Comparison of ENCODE assay signal across 15 mouse cellular contexts in the genomic region with DNA sequence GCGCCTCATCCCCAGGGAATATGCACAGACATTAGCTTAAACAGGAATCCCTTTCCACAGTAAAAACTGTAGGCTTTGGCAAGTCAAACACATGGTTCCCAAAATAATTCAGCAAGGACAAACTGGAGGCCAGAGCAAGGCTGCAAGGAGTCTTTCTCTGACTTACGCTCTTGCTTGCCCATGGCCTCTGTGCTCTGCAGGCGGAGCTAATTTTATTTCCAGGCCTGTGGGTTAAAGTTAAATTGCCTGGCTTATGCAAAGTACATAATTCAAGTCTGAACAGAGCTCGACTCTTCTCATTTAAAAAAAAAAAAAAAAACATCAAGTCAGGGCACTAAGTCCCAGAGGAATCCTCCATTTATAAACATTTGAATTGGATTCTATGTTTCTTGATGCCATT. TPM values are rescaled to one million over a fixed set of nuclear protein-coding genes. Genes with fewer than 3 reads are reported as not detected.
DNase-seq lines count a peak whose midpoint lies in the region; ATAC-seq and TF ChIP-seq lines count a peak whose summit lies in the region.
"Had no signal": no experiment of that assay in that cellular context is flagged by ENCODE, and none has a peak within 500 bp of the region (broad histone marks: within the 10 kb centered on the region; RNA-seq: fewer than 3 reads in every experiment).

No protein-coding gene starts in this region.

- no peak for DNase-seq in heart, adult 9 months (ENCODE audit: low spot score in 2 of 2)
- DNase-seq in kidney, adult 9 months, result peak; percentile 43
- peak; percentile 82 for DNase-seq in A20 (ENCODE audit: low read depth, low spot score)
- peak; percentile 51 for DNase-seq in CH12.LX (ENCODE audit: extremely low read depth)
- no peak for DNase-seq in Muller cell, postnatal 12 days (ENCODE audit: inconsistent ontology term)
- DNase-seq: adrenal gland, postnatal 25 days; cerebellum, postnatal 14 days; kidney, adult 11 months; retina, postnatal 1 day; thymus, postnatal 25 days had no signal

- dilution Hi-C loops in CH12.LX (cut with MboI; ENCODE audit: extremely low pct_ligation_motif_present, extremely low pct_unique_long_range_greater_than_20kb, low sequenced_read_pairs), result no loop called here

- no peaks in the 10 kb centered on the region for H3K9me3 ChIP-seq in heart, embryonic 14.5 days (ENCODE audit: control insufficient read depth, low read length)
- no peaks in the 10 kb centered on the region for H3K9me3 ChIP-seq in kidney, embryonic 14.5 days (ENCODE audit: control insufficient read depth, low read length)
- no peaks in the 10 kb centered on the region for H3K9me3 ChIP-seq in CH12.LX (replicated peaks; ENCODE audit: low read length)
- H3K9me3 ChIP-seq: lung, embryonic 15.5 days; megakaryocyte, embryonic 14.5 days had no signal

- peak; percentile 31 for TF ChIP-seq POLR2A in CH12.LX (IDR thresholded peaks at IDR 0.05; ENCODE audit: low read depth, low read length)

- H3K79me2 ChIP-seq in CH12.LX (replicated peaks; ENCODE audit: control insufficient read depth, extremely low read depth, insufficient read depth, poor library complexity, severe bottlenecking), result peaks cover 50% of the 10 kb centered on the region

- TF ChIP-seq CTCF in CH12.LX (conservative IDR thresholded peaks at IDR 0.05 in 1 of 2, IDR thresholded peaks at IDR 0.05 in 1 of 2; ENCODE audit: low read depth in 2 of 2, low read length in 2 of 2), result no peak

- peaks cover 35 to 68% of the 10 kb centered on the region in 2 experiments for H3K4me1 ChIP-seq in heart, embryonic 14.5 days (ENCODE audit: control insufficient read depth in 2 of 2, insufficient read depth in 2 of 2, low read length in 2 of 2)
- H3K4me1 ChIP-seq in kidney, embryonic 14.5 days (ENCODE audit: control insufficient read depth, insufficient read depth, low read length), result no peaks in the 10 kb centered on the region
- peaks cover 17 to 70% of the 10 kb centered on the region in 2 experiments for H3K4me1 ChIP-seq in CH12.LX (ENCODE audit: control insufficient read depth in 1 of 2, insufficient read depth in 2 of 2)

- H3K36me3 ChIP-seq in heart, embryonic 14.5 days (ENCODE audit: control insufficient read depth, insufficient read depth, low read length), result no peaks in the 10 kb centered on the region
- no peaks in the 10 kb centered on the region for H3K36me3 ChIP-seq in kidney, embryonic 14.5 days (ENCODE audit: control insufficient read depth, insufficient read depth, low read length)
- peaks cover 7 to 51% of the 10 kb centered on the region in 2 experiments for H3K36me3 ChIP-seq in CH12.LX (replicated peaks in 1 of 2; ENCODE audit: control insufficient read depth in 1 of 2, insufficient read depth in 1 of 2, low read length in 1 of 2)
- H3K36me3 ChIP-seq: lung, embryonic 15.5 days had no signal

- in situ Hi-C loops in CH12.LX (cut with MboI; ENCODE audit: low pct_ligation_motif_present, low pct_unique_long_range_greater_than_20kb, low sequenced_read_pairs), result no loop called here

- WGBS in heart, embryonic 14.5 days, result 55% methylated on average over 4 of the region's 4 CpGs
- WGBS in kidney, embryonic 14.5 days, result 45% methylated on average over 4 of the region's 4 CpGs

- TF ChIP-seq EP300 in CH12.LX (IDR thresholded peaks at IDR 0.05; ENCODE audit: low read length), result no peak

- peak overlapping the region; percentile 23; the same call in 1 of the 2 replicates for H3K9ac ChIP-seq in heart, embryonic 14.5 days (ENCODE audit: low read length)
- no peak overlapping the region for H3K9ac ChIP-seq in kidney, embryonic 14.5 days (ENCODE audit: low read depth, low read length)
- peak overlapping the region; percentile 99 for H3K9ac ChIP-seq in CH12.LX (ENCODE audit: insufficient read depth, low read depth)
- H3K9ac ChIP-seq: lung, embryonic 15.5 days had no signal

- ATAC-seq in heart, embryonic 14.5 days (ENCODE audit: insufficient number of reproducible peaks, insufficient read depth, low FRiP score, low read depth), result no peak
- no peak for ATAC-seq in kidney, embryonic 14.5 days (ENCODE audit: low FRiP score, low TSS enrichment)

- TF ChIP-seq RAD21 in CH12.LX (IDR thresholded peaks at IDR 0.05; ENCODE audit: low read depth, low read length), result no peak

- peak overlapping the region; percentile 42 to 62 for H3K27ac ChIP-seq in heart, embryonic 14.5 days (replicated peaks in 1 of 2; ENCODE audit: control insufficient read depth in 1 of 2, insufficient read depth in 1 of 2, low read depth in 2 of 2, low read length in 2 of 2)
- H3K27ac ChIP-seq in kidney, embryonic 14.5 days (ENCODE audit: low read depth, low read length), result no peak overlapping the region
- peak overlapping the region; percentile 81; the same call in 1 of the 2 replicates for H3K27ac ChIP-seq in CH12.LX (ENCODE audit: insufficient read depth, low read depth)
- H3K27ac ChIP-seq: left cerebral cortex, adult 2 months; lung, embryonic 15.5 days had no signal

- H3K4me3 ChIP-seq in heart, embryonic 14.5 days (ENCODE audit: control insufficient read depth in 1 of 2, insufficient read depth in 1 of 2, low read depth in 1 of 2, low read length in 2 of 2), result no peak overlapping the region
- no peak overlapping the region for H3K4me3 ChIP-seq in kidney, embryonic 14.5 days (ENCODE audit: low read length)
- no peak overlapping the region for H3K4me3 ChIP-seq in CH12.LX (replicated peaks in 1 of 3; ENCODE audit: low read depth in 2 of 3, low read length in 2 of 3, poor library complexity in 1 of 3)
- H3K4me3 ChIP-seq: left cerebral cortex, adult 2 months; lung, embryonic 15.5 days; megakaryocyte, embryonic 14.5 days had no signal

- no peak overlapping the region for H3K4me2 ChIP-seq in heart, embryonic 14.5 days (ENCODE audit: low read length)
- no peak overlapping the region for H3K4me2 ChIP-seq in kidney, embryonic 14.5 days (replicated peaks; ENCODE audit: low read depth, low read length)
- peak overlapping the region; percentile 33 for H3K4me2 ChIP-seq in CH12.LX (ENCODE audit: insufficient read depth, low read depth, poor library complexity, severe bottlenecking)
- H3K4me2 ChIP-seq: lung, embryonic 15.5 days had no signal

- no peaks in the 10 kb centered on the region for H3K27me3 ChIP-seq in heart, embryonic 14.5 days (ENCODE audit: control insufficient read depth, insufficient read depth, low read length)
- H3K27me3 ChIP-seq in kidney, embryonic 14.5 days (ENCODE audit: control insufficient read depth, insufficient read depth, low read length), result no peaks in the 10 kb centered on the region
- no peaks in the 10 kb centered on the region for H3K27me3 ChIP-seq in CH12.LX (replicated peaks)
- H3K27me3 ChIP-seq: lung, embryonic 15.5 days had no signal

TF ChIP-seq in CH12.LX, 34 proteins besides CTCF, POLR2A, EP300 and RAD21 (continues in another document):
- TF ChIP-seq IRF4 (IDR thresholded peaks at IDR 0.05; ENCODE audit: low read depth, low read length) (peak; percentile 34; the same call in 1 of the 2 replicates), UBTF (IDR thresholded peaks at IDR 0.05; ENCODE audit: low read depth, low read length) (no peak), SMC3 (IDR thresholded peaks at IDR 0.05; ENCODE audit: low read depth, low read length) (0 out of 2 replicates have a peak, but pooled peaks have one; percentile 2), ZMIZ1 (IDR thresholded peaks at IDR 0.05; ENCODE audit: low read depth, low read length) (0 out of 2 replicates have a peak, but pooled peaks have one; percentile 58), USF2 (conservative IDR thresholded peaks at IDR 0.05; ENCODE audit: low read depth, low read length) (no peak), JUN (IDR thresholded peaks at IDR 0.05; ENCODE audit: insufficient read depth, low read depth, low read length) (no peak), RCOR1 (conservative IDR thresholded peaks at IDR 0.05; ENCODE audit: low read depth, low read length) (0 out of 2 replicates have a peak, but pooled peaks have one; percentile 35), ZNF384 (IDR thresholded peaks at IDR 0.05; ENCODE audit: low read depth, low read length) (peak; percentile 94), E2F4 (IDR thresholded peaks at IDR 0.05; ENCODE audit: insufficient replicate concordance, low read depth, low read length) (no peak), HCFC1 (IDR thresholded peaks at IDR 0.05; ENCODE audit: low read depth, low read length) (peak; percentile 42; the same call in 1 of the 2 replicates), BHLHE40 (IDR thresholded peaks at IDR 0.05; ENCODE audit: low read depth, low read length) (no peak), CHD1 (IDR thresholded peaks at IDR 0.05; ENCODE audit: low read depth, low read length) (peak; percentile 90), SIN3A (IDR thresholded peaks at IDR 0.05; ENCODE audit: low read length) (no peak), TBP (conservative IDR thresholded peaks at IDR 0.05; ENCODE audit: low read depth, low read length) (no peak), GABPA (IDR thresholded peaks at IDR 0.05; ENCODE audit: insufficient replicate concordance, low read depth, low read length) (no peak), MAFK (IDR thresholded peaks at IDR 0.05; ENCODE audit: insufficient replicate concordance, low read length) (no peak; the same call in 1 of the 2 replicates), NRF1 (IDR thresholded peaks at IDR 0.05; ENCODE audit: low read depth, low read length) (no peak), NELFE (IDR thresholded peaks at IDR 0.05; ENCODE audit: low read depth, low read length) (no peak), ELF1 (IDR thresholded peaks at IDR 0.05; ENCODE audit: low read depth, low read length) (no peak), MEF2A (IDR thresholded peaks at IDR 0.05; ENCODE audit: borderline replicate concordance, low read depth, low read length) (peak; percentile 71; the same call in 1 of the 2 replicates), PAX5 (IDR thresholded peaks at IDR 0.05; ENCODE audit: low read length) (no peak), MYC (IDR thresholded peaks at IDR 0.05; ENCODE audit: low read depth, low read length) (0 out of 2 replicates have a peak, but pooled peaks have one; percentile 34), KAT2A (IDR thresholded peaks at IDR 0.05; ENCODE audit: insufficient replicate concordance, low read length) (no peak), POLR2AphosphoS2 (IDR thresholded peaks at IDR 0.05; ENCODE audit: low read depth, low read length) (no peak), MAZ (IDR thresholded peaks at IDR 0.05; ENCODE audit: low read depth, low read length) (0 out of 2 replicates have a peak, but pooled peaks have one; percentile 23), ZKSCAN1 (IDR thresholded peaks at IDR 0.05; ENCODE audit: borderline replicate concordance, low read depth, low read length) (no peak), ETS1 (conservative IDR thresholded peaks at IDR 0.05; ENCODE audit: low read depth, low read length) (no peak; the same call in 1 of the 2 replicates)

RNA-seq across cellular contexts. Expression of a gene that starts 16.7 kb away (rescaled TPM):
- 32.9 and 34.2 TPM in 2 replicates for polyA plus RNA-seq in heart, embryonic 14.5 days (2014; fragmentation: Nextera tagmentation; extraction: Ambion mirVana)
- 15.6 and 20.5 TPM in 2 replicates for polyA plus RNA-seq in kidney, embryonic 14.5 days (2014; fragmentation: Nextera tagmentation; extraction: Ambion mirVana)
- total RNA-seq in CH12.LX (2012; rRNA removed), result 83.6 and 102 TPM in 2 replicates
- 67.9 and 68.8 TPM in 2 replicates for total RNA-seq in CH12.LX (2014; rRNA removed)
- polyA plus RNA-seq in CH12.LX (2012; ENCODE audit: insufficient read length, low read depth), result 51.7 and 53.0 TPM in 2 replicates

Comparison
In these comparisons a context has a peak if more than half of its experiments do, and no peak if none do; other contexts are left out.
1. DNase-seq: peak in kidney, adult 9 months (single experiment), A20 (single experiment) and CH12.LX (single experiment); none in heart, adult 9 months (0 of 2) and Muller cell, postnatal 12 days (single experiment).